Mouse (Mus musculus) heart, adult 11 months (tissue): ENCODE results near the gene Pax5.

ENCODE experiments used
- DNase-seq: peaks from one replicate; pipeline ENCODE4 v3.0.0; 2022

The Pax5 gene

DNA sequence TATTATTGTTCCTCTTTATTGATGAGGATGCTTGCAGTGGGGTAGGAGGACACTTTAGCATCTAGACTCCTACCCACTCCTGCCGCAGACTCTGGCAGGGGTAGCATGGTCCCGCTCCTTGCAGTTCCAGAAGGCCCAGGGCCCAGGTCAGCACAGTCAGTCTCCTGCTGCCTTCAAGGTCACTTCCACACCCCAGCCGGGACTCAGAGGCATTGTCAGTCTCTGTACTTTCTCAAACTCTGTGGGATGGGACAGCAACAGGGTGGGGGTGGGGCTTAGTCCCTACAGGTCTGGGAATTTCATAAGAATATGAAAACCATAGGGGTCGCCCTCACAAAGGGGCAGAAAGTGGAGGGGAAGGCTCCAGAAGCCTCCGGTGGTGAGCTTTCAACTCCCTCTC, 177.0 kb downstream of the Pax5 start:
- no peak for DNase-seq

DNA sequence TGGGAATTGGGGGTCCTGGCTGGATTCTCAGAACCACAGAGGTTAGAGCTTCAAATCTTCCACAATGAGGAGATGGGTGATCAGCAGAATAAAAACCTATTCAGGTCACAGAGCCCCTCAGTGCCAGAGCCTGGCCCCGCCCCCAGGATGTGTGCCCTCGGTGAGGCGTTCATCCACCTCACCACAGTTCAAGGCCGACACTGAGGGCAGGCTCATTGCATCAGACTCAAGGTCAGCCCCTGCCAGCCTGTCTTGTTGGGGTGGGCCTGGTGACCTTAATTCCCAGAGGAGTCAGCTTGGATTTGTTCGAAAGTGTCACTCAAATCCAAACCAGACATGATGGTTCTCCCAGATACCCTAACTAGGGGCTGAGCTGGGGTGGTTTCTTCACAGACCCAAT, 177.6 kb downstream of the Pax5 start:
- no peak for DNase-seq

GRCm38 (mm10) chr4:44525336-44525735, 185.0 kb downstream of the Pax5 start:
- DNase-seq: no peak

- DNase-seq: no peak
Observed at GRCm38 (mm10) chr4:44518923-44519322, 191.4 kb downstream of the Pax5 start.

- no peak for DNase-seq
Observed at GRCm38 (mm10) chr4:44513981-44514380, 196.3 kb downstream of the Pax5 start.

- no peak for DNase-seq
Observed at GRCm38 (mm10) chr4:44511682-44512081, 198.6 kb downstream of the Pax5 start.

- no peak for DNase-seq
Observed at GRCm38 (mm10) chr4:44508386-44509226, 201.7 kb downstream of the Pax5 start.

- DNase-seq: no peak
Observed at GRCm38 (mm10) chr4:44507861-44508260, 202.4 kb downstream of the Pax5 start.

GRCm38 (mm10) chr4:44504998-44505397, 205.3 kb downstream of the Pax5 start:
- no peak for DNase-seq

GRCm38 (mm10) chr4:44502196-44502867, 208.0 kb downstream of the Pax5 start:
- peak; percentile 1 for DNase-seq

GRCm38 (mm10) chr4:44498156-44498555, 212.1 kb downstream of the Pax5 start:
- peak; percentile 66 for DNase-seq

GRCm38 (mm10) chr4:44495836-44496235, 214.5 kb downstream of the Pax5 start:
- peak; percentile 43 for DNase-seq

GRCm38 (mm10) chr4:44493756-44494155, 216.5 kb downstream of the Pax5 start:
- peak; percentile 56 for DNase-seq

- no peak for DNase-seq
Observed at GRCm38 (mm10) chr4:44490872-44491271, 219.4 kb downstream of the Pax5 start.

DNA sequence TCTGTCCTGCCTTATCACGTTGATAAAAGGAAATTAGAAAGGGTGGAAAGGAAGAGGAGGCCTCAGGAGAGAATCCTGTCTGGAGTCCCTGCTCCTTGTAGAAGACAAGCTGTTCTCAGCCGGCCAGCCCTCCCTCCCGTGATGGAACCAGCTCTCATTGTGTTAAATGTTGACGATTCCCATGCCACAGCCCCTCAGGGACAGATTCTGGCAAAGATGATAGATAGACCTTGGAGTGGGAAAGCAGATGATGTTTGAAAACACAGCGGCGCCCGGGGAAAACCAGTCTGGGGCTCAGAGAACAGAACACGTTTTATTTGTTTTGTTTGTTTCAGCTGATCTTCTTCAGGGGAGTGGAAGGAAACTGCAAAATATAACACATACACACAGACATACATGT, 221.6 kb downstream of the Pax5 start:
- DNase-seq: peak; percentile 41

DNA sequence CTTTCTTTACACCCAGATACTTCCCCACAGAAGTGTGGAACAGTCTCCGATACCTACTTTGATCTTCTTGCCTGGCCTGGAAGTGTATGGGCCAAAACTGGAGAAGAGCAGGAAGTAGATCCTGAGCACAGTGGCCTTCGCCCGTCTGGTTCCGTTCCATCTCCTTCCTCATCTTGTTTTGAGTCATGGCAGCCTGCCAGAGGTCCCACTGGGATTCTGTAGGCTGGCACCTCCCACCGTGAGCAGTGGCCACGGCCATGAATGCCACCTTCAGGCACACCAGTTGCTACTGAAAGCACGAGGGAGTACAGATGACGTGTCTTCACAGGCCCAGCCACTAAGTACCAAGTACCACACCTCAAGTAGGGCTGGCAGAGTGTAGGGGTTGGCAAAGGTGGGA, 222.1 kb downstream of the Pax5 start:
- DNase-seq: peak; percentile 86

GRCm38 (mm10) chr4:44482851-44483250, 227.4 kb downstream of the Pax5 start:
- DNase-seq: peak; percentile 35

DNA sequence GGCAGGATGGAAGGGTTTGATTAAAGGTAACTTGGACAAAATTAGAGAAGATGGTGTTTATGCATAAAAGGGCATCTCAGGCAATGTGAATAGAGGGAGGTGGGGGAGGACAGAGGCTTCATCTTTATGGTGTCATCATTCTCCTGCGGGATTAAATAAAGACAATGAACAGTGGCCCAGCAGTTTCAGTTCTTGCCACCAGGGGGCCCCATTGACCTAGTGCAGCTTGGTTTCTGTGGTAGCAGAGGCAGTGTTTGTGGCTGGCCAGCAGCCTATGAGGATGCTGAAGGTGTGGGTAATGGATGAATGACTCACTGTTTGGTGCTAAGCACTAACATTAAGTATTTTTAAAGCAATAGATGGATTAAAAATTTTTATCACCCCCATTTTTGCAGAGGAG, 230.5 kb downstream of the Pax5 start:
- DNase-seq: peak; percentile 55
